Mouse (Mus musculus) thymus, postnatal 36 days (tissue): ENCODE data around the gene Snurf.

Experiments
- DNase-seq, 2 experiments: peaks; one replicate each; pipeline ENCODE4 v3.0.0; 2022; ENCODE audit warnings: mixed read lengths in 2 of 2

Snurf gene

DNA sequence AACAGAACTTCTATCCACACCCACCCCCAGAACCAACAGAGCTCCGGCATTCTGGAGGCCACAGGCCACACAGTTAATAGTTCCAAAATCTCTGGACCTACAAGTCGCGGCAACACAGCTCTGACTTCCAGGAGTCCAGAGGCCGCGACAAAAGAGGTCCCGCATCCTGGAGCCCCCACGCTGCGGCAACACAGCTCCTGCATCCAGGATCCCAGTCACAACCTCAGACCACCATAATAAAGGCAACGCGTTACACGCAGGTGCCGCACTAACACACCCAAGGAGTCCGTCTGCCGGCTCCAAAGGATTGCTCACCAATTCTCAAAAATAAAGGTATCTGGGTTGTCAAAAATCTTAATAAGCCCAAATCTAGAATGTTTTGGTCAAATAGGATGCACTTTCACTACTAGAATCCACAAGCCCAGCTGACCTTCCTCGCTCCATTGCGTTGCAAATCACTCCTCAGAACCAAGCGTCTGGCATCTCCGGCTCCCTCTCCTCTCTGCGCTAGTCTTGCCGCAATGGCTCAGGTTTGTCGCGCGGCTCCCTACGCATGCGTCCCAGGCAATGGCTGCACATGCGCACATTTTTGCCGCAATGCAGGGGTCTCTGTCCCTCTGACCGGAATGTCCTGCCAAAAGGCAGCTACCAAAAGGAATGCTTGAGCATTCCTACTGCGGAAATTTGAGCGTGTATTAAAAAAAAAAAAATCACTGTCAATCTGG, at the start of gene Snurf, which contains the start of gene Gm38393:
Snurf (minus strand) TSS at position 444 of the 725 bp plus-strand sequence.
Gm38393 (minus strand) TSS at position 459 of the 725 bp plus-strand sequence.
- DNase-seq = peak in 1 of 2 experiments; percentile 3

DNA sequence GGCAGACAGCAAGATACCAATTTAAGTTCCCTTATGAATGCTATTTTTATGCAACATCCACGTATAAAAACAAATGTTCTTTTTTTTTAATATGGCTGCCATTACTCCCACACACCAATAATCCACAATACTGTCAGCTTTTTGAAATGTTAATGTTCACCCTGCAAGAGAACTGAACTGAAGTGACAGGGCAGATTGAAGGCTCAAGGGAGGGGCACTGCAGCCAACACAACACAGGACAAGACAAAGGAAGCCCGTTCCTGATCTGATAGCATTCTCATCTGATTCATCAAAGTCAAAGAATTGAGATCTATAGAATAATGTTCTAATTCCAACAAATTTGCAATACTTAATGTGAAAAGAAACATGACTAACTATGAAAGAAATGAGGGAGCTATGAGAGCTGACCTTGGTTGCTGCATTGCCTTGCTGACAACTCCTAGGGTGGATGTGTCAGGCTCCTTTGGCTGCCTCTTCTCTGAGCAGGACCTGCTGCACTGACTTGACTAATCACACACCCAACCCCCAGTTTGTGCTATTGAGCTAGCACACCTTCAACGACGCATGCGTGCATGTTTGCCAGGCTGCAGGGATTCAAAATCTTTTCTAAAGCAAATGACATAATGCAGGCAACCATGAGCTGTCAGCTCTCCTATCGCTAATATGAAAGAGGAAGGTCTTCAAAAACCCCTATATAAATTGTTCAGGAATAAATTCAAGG, 42.8 kb upstream of the Snurf start:
- DNase-seq = no peak

DNA sequence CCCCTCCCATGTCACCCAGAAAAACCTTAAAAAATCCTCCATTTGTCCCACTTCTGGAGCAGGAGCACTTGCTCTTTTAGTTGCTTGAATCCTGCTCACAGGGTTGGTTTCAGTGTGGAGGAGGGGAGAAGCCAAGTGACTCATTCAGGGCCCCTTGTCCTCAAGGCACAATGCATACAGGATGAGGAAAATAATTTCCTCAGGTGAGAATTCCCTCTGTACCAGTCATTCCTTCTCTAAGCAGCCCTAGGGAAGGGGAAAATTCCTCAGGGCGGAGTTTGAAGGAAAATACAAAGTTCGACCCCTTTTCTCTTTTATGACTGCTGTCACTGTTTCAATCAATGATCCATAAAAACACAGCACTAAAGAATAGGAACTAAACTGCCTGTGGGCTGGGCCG, 8.3 kb upstream of the Snurf start:
- DNase-seq = no peak

DNA sequence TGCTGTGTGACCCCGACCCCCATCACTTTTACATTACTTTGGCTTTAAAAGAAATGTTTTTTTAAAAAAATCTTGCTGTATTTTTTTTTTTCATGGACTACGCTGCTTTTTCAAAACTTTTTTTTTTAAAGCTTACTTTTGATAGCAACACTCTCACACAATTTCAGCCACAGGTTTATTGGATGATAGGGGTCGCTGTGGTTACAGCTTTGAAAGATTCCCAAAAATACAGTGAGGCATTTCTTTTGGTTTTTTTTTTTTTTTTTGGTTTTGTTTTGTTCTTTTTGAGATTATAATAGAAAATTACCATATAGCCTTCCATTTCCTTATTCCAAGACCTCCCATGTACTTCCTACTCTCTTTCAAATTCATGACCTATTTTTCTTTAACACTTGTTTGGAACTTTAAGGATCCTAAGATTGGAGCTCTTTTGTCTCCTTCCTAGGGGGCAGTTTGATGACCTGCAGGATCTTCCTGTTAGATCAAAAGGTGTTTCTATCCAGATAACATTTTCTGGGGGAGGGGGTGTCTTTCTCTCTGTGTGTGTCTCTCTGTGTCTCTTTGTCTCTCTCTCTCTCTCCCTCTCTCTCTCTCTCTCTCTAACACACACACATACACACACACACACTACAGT, 3.0 kb upstream of the Snurf start:
- no peak for DNase-seq

DNA sequence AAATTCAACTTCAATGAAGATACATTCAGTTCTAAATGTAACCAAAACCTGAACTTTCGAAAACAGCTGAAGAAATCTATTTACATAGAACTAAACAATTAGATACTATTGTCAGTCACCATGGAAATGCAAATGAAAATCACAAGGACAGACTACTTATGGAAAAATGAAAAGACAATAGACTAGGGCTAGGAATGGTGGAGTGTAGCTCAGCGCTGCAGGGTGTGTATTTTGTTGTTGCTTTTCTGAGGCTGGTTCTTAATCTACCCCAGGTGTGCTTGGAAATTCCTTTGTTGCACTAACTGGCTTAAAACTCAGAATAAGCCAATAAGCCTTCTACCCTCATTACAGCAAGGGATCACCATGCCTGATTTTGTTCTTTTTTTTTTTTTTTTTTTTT, 1.4 kb upstream of the Snurf start:
- DNase-seq = no peak

DNA sequence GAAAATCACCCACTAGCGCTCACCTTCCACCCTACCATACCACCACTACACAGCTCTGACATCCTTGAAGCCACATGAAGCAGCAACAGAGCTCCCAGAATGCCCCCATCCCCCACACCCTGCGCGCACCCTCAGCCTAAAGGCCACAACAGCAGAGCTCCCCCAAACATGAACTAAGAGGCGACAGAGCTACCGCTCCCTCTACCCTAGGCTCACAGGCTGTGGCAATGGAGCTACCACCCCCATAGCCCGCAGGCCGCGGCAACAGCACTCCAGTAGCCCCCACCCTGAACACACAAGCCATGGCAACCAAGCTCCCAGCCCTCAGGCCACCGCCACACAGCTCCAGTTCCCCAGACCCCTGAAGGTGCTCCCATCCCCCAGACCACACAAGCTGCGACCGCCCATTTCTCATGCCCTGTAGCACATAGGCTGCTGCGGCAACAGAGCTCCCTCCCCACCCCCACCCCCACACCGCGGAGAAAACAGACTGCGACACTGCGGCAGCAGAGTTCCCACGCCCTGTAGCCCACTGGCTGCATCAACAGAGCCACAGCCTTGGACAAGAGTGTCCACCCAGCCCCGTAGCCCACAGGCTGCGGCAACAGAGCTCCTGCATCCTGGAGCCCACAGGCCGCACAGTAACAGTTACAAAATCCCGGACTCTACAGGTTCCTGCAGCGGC, 786 bp downstream of the Snurf start:
- DNase-seq = peak in 1 of 2 experiments; percentile 9

DNA sequence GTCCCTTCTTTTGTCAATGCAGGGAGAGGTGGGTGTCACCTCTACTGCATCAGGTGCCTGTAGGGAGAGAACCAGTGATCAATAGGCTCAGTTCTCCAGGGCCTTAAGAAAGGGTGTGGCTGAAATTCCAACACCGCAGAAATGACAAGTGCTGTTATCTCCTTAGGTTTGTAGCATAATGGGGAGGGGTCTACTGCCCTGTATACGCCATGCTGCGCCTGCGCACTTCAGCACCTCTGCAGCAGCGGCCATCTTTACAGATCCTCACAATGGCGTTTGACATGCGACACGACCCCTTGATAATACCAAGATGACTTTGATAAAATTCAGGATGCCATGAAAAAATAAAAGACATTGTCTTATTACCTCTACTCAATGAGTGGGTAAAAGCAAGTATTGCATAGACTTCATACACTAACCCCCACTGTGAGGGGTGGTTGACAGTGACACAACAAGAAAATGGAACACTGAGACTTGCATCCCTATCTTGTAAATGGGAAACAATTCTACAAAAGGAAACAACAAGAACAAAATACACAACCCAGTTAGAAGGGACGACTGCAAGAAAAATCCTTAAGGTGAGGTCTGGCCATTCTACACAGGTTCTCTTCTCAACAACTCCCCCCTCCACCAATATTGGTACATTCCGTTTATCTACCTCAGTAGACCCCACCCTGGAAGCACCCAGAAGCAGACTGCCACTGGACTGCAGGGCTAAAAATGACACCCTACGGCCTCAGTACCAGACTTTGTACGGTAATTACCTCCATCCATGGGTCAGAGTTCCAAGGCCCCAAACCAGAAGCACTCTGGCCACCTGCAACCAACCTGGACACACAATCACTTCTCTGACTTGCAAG, 1.6 kb downstream of the Snurf start:
- no peak for DNase-seq

DNA sequence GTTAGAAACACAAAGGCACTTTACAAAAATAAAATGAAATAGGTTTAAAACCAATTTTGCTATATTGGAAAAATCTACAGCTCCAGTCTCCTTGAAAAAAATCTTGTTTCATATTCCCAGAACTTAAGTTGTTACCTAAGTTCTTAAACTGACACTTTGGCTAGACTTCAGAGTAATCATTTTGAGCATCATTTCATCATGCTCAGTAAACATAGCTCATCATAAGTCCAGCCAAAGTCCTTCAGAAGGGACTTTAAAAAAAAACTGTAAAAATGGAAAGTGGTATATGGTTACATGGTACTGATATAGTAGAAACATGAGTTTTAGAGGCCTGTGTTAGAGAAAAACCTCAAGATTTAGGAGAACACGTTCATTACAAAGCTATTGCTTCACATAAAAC, 26.2 kb downstream of the Snurf start:
- DNase-seq = no peak
